Mouse (Mus musculus) left cerebral cortex, postnatal 36 days (tissue): ENCODE data around the gene Rwdd4a. TPM values are rescaled to one million over a fixed set of nuclear protein-coding genes. Genes with fewer than 3 reads are reported as not detected.
A peak's percentile ranks its signal among the peaks of the same experiment; 100 is the strongest.

ENCODE experiments used
- DNase-seq, 2 experiments: peaks; one replicate each; pipeline ENCODE4 v3.0.0; 2021 to 2022; ENCODE audit warnings: low spot score in 2 of 2, mixed read lengths in 1 of 2
- intact Hi-C: fragments of 180-260 bp; cut with DNase I; formaldehyde crosslinking; loops from one replicate; pipeline ENCODE4 v1.15.1; 2025
- total RNA-seq, 2 experiments: library from RNA; stranded (reverse); gene quantifications; 2 replicates each; pipeline ENCODE4 v1.2.3; 2021

Gene Rwdd4a
- total RNA-seq: 10 to 100 TPM; 29.3 to 30.1 TPM

- intact Hi-C loops: loop anchor here (5.0 kb wide), 2 partner anchors 139 to 159 kb away; no protein-coding TSS in a partner anchor
- peak; percentile 94 to 95 for DNase-seq
Observed at GRCm38 (mm10) chr8:47533344-47534125, at the start of gene Rwdd4a, which contains the start of gene Trappc11. Rwdd4a (plus strand) TSS chr8:47533664. Trappc11 (minus strand) TSS chr8:47533470.

GRCm38 (mm10) chr8:47487231-47487630 is 46.2 kb upstream of the Rwdd4a start:
- DNase-seq: no peak
- intact Hi-C loops: no loop called here

- DNase-seq: no peak
- intact Hi-C loops: no loop called here
Observed at GRCm38 (mm10) chr8:47493106-47493505, 40.4 kb upstream of the Rwdd4a start.

GRCm38 (mm10) chr8:47494602-47495153 is 38.8 kb upstream of the Rwdd4a start:
- intact Hi-C loops: no loop called here
- no peak for DNase-seq

- intact Hi-C loops: no loop called here
- DNase-seq: no peak
Observed at GRCm38 (mm10) chr8:47495428-47495827, 38.0 kb upstream of the Rwdd4a start.

GRCm38 (mm10) chr8:47501994-47502393 is 31.5 kb upstream of the Rwdd4a start:
- no peak for DNase-seq
- intact Hi-C loops: no loop called here

- DNase-seq: no peak
- intact Hi-C loops: no loop called here
Observed at GRCm38 (mm10) chr8:47502546-47502945, 30.9 kb upstream of the Rwdd4a start.

- intact Hi-C loops: no loop called here
Observed at GRCm38 (mm10) chr8:47505431-47505830, 28.0 kb upstream of the Rwdd4a start.

GRCm38 (mm10) chr8:47510930-47511329 is 22.5 kb upstream of the Rwdd4a start:
- intact Hi-C loops: no loop called here
- no peak for DNase-seq

More at GRCm38 (mm10) chr8:47505431-47505830, 28.0 kb upstream of the Rwdd4a start:
- no peak for DNase-seq

- DNase-seq: no peak
- intact Hi-C loops: no loop called here
Observed at GRCm38 (mm10) chr8:47513601-47514000, 19.9 kb upstream of the Rwdd4a start.

GRCm38 (mm10) chr8:47528094-47528493 is 5.4 kb upstream of the Rwdd4a start:
- DNase-seq: no peak
- intact Hi-C loops: no loop called here

- intact Hi-C loops: no loop called here
- DNase-seq: no peak
Observed at GRCm38 (mm10) chr8:47538323-47538722, 4.9 kb downstream of the Rwdd4a start.

- no peak for DNase-seq
- intact Hi-C loops: no loop called here
Observed at GRCm38 (mm10) chr8:47542746-47543145, 9.3 kb downstream of the Rwdd4a start.

GRCm38 (mm10) chr8:47544094-47544493 is 10.6 kb downstream of the Rwdd4a start:
- no peak for DNase-seq
- intact Hi-C loops: no loop called here

- intact Hi-C loops: no loop called here
- DNase-seq: no peak
Observed at GRCm38 (mm10) chr8:47547102-47547501, 13.6 kb downstream of the Rwdd4a start.

- intact Hi-C loops: no loop called here
- DNase-seq: no peak
Observed at GRCm38 (mm10) chr8:47553613-47554012, 20.1 kb downstream of the Rwdd4a start.

GRCm38 (mm10) chr8:47556446-47556845 is 23.0 kb downstream of the Rwdd4a start:
- intact Hi-C loops: loop anchor here (5.0 kb wide), 1 partner anchor 136 kb away; no protein-coding TSS in a partner anchor
- no peak for DNase-seq

- intact Hi-C loops: loop anchor here (5.0 kb wide), 1 partner anchor 134 kb away; no protein-coding TSS in a partner anchor
- DNase-seq: no peak
Observed at GRCm38 (mm10) chr8:47558274-47558673, 24.8 kb downstream of the Rwdd4a start.

GRCm38 (mm10) chr8:47560801-47561200 is 27.3 kb downstream of the Rwdd4a start:
- DNase-seq: no peak
- intact Hi-C loops: no loop called here

- intact Hi-C loops: no loop called here
Observed at GRCm38 (mm10) chr8:47566551-47566950, 33.1 kb downstream of the Rwdd4a start.

GRCm38 (mm10) chr8:47568098-47568497 is 34.6 kb downstream of the Rwdd4a start:
- DNase-seq: no peak
- intact Hi-C loops: no loop called here

More at GRCm38 (mm10) chr8:47566551-47566950, 33.1 kb downstream of the Rwdd4a start:
- DNase-seq: no peak
